Mouse (Mus musculus): ENCODE data around the gene Trhde. TPM values are rescaled to one million over a fixed set of nuclear protein-coding genes. Genes with fewer than 3 reads are reported as not detected.

The Trhde gene
- polyA plus RNA-seq, 1 experiment from 2014 or later: 0.03 TPM

DNA sequence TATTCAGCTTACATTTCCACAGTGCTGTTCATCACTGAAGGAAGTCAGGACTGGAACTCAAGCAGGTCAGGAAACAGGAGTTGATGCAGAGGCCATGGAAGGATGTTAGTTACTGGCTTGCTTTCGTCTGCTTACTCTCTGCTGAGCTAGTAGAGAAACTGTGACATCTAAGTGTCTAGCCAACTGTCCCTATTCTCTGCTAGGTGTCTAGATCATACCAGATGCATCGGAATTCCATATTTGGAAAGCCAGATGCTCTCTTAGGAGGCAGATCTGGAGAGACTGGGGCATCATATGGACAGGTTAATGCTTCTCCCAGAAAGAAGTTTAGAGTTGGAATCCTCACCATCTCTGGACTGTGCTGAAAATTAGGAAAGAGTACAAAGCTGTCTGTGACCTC is 386.4 kb downstream of the Trhde start:
- Histone ChIP-seq H3K9ac (no peak overlapping the region), H3K4me1 (replicated peaks) (no peaks in the 10 kb centered on the region), H3K4me3 (no peak overlapping the region), H3K36me3 (no peaks in the 10 kb centered on the region), H3K4me2 (no peak overlapping the region), H3K27ac (no peak overlapping the region), H3K27me3 (no peaks in the 10 kb centered on the region), H3K9me3 (replicated peaks) (no peaks in the 10 kb centered on the region)
- no peak for ATAC-seq (replicated peaks; ENCODE audit: insufficient number of reproducible peaks, insufficient read depth, low FRiP score, low read depth)
- 56% methylated on average over 2 of the region's 2 CpGs for WGBS

DNA sequence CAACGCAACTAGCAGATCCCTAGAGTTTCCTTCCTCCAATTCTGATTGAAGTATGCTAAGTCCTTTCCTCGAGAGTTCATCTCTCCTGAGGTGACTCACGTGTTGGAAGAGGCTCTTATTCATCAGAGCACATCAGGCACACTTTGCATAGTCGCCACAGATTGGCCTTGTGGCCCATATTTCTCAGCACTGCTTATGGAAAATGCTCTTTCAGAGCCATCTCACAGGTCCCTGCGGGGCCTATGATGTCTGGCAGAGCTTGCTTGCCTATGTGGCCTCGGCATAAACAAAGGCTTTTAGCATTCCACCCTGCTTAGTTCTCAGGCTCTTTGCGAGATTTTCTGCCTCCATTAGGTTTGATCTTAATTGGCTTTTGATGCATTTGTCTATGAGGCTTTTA is 396.8 kb downstream of the Trhde start:
- no peaks in the 10 kb centered on the region for H3K9me3 ChIP-seq (replicated peaks)
- no peaks in the 10 kb centered on the region for H3K36me3 ChIP-seq
- no peaks in the 10 kb centered on the region for H3K4me1 ChIP-seq (replicated peaks)
- H3K9ac ChIP-seq: no peak overlapping the region
- H3K4me2 ChIP-seq: no peak overlapping the region
- no peaks in the 10 kb centered on the region for H3K27me3 ChIP-seq
- 53% methylated on average over 7 of the region's 7 CpGs for WGBS
- H3K27ac ChIP-seq: no peak overlapping the region
- no peak for ATAC-seq (replicated peaks; ENCODE audit: insufficient number of reproducible peaks, insufficient read depth, low FRiP score, low read depth)
- no peak overlapping the region for H3K4me3 ChIP-seq

DNA sequence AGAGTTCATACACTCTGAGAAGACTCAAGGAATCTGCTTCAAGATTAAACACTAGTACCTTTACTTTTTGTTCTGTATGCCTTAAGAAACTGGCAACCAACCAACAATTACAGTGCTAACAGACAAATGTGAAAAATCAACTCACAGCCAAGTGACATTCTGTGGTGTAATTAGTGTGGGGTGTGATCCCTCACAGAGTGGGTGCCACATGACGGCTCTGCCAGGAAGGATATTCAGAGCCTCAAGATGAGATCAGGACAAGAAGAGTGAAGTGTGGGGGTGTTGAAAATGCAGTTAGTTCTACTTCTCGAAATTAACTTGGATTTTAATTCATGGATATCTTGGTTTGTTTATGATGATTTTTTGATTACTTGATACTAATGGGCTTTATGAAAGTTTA is 398.3 kb downstream of the Trhde start:
- Histone ChIP-seq H3K9me3 (replicated peaks) (no peaks in the 10 kb centered on the region), H3K36me3 (no peaks in the 10 kb centered on the region), H3K4me3 (no peak overlapping the region), H3K9ac (no peak overlapping the region), H3K4me2 (no peak overlapping the region), H3K27ac (no peak overlapping the region), H3K27me3 (no peaks in the 10 kb centered on the region), H3K4me1 (replicated peaks) (no peaks in the 10 kb centered on the region)
- 44% methylated on average over 2 of the region's 2 CpGs for WGBS
- ATAC-seq (replicated peaks; ENCODE audit: insufficient number of reproducible peaks, insufficient read depth, low FRiP score, low read depth): no peak

DNA sequence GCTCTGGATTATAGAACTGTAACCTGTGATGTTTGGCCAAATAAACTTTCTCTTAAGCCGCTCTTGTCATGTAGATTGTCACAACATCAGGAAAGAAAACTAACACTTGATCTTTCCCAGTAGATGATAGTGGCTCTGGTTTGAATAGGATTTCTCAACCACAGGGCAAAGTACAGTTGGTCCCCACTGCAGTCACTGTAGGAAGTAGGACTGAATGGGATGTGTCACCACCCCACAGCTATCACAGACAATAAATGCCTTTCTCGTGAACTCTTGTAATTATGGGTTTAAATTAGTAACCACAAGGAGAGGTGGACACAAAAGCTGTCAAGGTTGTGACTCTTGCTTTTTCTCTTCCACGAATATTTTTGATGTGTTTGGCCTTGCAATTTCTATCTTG is 431.3 kb downstream of the Trhde start:
- Histone ChIP-seq H3K36me3 (no peaks in the 10 kb centered on the region), H3K4me3 (no peak overlapping the region), H3K9ac (no peak overlapping the region), H3K4me1 (replicated peaks) (no peaks in the 10 kb centered on the region), H3K9me3 (replicated peaks) (no peaks in the 10 kb centered on the region), H3K27ac (no peak overlapping the region), H3K4me2 (no peak overlapping the region), H3K27me3 (no peaks in the 10 kb centered on the region)
- WGBS: 69% methylated on average over 3 of the region's 3 CpGs
- ATAC-seq (replicated peaks; ENCODE audit: insufficient number of reproducible peaks, insufficient read depth, low FRiP score, low read depth): no peak

DNA sequence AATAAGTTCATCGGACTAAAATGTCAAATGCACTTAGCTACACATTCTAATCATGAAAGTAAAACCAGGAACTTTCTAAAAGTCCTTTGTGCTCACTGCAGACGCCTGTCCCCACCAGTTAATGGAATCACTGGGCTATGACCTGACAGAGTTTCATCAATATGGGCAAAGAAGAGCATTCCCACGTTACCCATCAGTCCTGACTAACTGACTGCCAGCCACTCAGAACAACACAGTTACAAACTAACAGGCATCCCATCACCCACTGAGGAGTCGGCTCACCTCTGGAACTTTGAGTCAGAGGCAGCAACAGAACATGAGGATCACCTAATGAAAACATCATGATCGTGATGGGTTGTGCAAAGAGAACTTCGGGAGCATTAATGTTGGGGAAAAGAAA is 438.7 kb downstream of the Trhde start:
- H3K4me2 ChIP-seq: no peak overlapping the region

DNA sequence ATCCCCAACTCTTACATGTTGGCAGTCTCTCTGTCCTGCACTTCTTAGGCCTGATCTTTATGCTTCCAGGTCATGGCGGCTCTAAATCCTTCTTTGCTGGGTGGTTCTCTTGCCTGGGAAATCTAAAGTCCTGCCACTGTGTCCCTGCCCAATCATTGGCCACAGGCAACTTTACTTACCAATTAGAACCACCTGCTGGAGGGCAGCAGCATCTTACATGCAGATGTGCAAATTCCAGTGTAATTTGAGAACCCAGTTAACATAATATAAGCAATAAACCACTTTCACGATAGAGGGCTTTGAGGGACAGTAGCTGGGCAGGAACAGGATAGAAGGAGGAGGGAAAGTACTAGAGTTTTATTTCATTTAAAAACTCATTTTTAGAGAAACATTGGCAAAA is 439.5 kb downstream of the Trhde start:
- H3K4me2 ChIP-seq: no peak overlapping the region
- H3K9me3 ChIP-seq (replicated peaks): no peaks in the 10 kb centered on the region
- H3K4me1 ChIP-seq (replicated peaks): no peaks in the 10 kb centered on the region
- no peak overlapping the region for H3K4me3 ChIP-seq
- no peak overlapping the region for H3K27ac ChIP-seq
- no peak overlapping the region for H3K9ac ChIP-seq
- H3K36me3 ChIP-seq: no peaks in the 10 kb centered on the region
- 58% methylated on average over 2 of the region's 2 CpGs for WGBS
- no peak for ATAC-seq (replicated peaks; ENCODE audit: insufficient number of reproducible peaks, insufficient read depth, low FRiP score, low read depth)
- no peaks in the 10 kb centered on the region for H3K27me3 ChIP-seq

More for the DNA sequence above, 438.7 kb downstream of the Trhde start:
- H3K9ac ChIP-seq: no peak overlapping the region
- no peaks in the 10 kb centered on the region for H3K9me3 ChIP-seq (replicated peaks)
- H3K36me3 ChIP-seq: no peaks in the 10 kb centered on the region
- H3K27me3 ChIP-seq: no peaks in the 10 kb centered on the region
- no peaks in the 10 kb centered on the region for H3K4me1 ChIP-seq (replicated peaks)
- ATAC-seq (replicated peaks; ENCODE audit: insufficient number of reproducible peaks, insufficient read depth, low FRiP score, low read depth): no peak
- H3K4me3 ChIP-seq: no peak overlapping the region
- no peak overlapping the region for H3K27ac ChIP-seq
- WGBS: 68% methylated on average over 6 of the region's 6 CpGs
